Comparison of ENCODE assay signal across 13 mouse cellular contexts in genomic region chr17:45402601-45403000, GRCm38 (mm10). TPM values are rescaled to one million over a fixed set of nuclear protein-coding genes. Genes with fewer than 3 reads are reported as not detected.
DNase-seq lines count a peak whose midpoint lies in the region; ATAC-seq and TF ChIP-seq lines count a peak whose summit lies in the region.
"Had no signal": no experiment of that assay in that cellular context is flagged by ENCODE, and none has a peak within 500 bp of the region (broad histone marks: within the 10 kb centered on the region; RNA-seq: fewer than 3 reads in every experiment).

No protein-coding gene starts in this region.

- ATAC-seq in embryonic facial prominence, embryonic 13.5 days (ENCODE audit: insufficient number of reproducible peaks, insufficient read depth, low FRiP score, low TSS enrichment, low read depth), result no peak
- ATAC-seq in liver, postnatal 0 days, result no peak

- peaks cover 21% of the 10 kb centered on the region; the same call in 1 of the 2 replicates for H3K4me1 ChIP-seq in kidney, adult 2 months (ENCODE audit: control insufficient read depth, insufficient read depth, low read length)
- H3K4me1 ChIP-seq in embryonic facial prominence, embryonic 13.5 days, result peaks cover 13% of the 10 kb centered on the region
- no peaks in the 10 kb centered on the region for H3K4me1 ChIP-seq in liver, postnatal 0 days (ENCODE audit: insufficient read depth)

- no peak for TF ChIP-seq CTCF in kidney, adult 2 months (conservative IDR thresholded peaks at IDR 0.05; ENCODE audit: insufficient read depth, insufficient read length, low read depth, low read length)
- no peak for TF ChIP-seq CTCF in liver, postnatal 0 days (IDR thresholded peaks at IDR 0.05; ENCODE audit: low read depth)

- DNase-seq in kidney, adult 2 months, result peak; percentile 71
- DNase-seq in kidney, postnatal 10 days, result no peak
- DNase-seq in kidney, adult 8-10 months, result peak; percentile 23 to 48
- no peak for DNase-seq in c-Kit-positive CD71-positive TER-119-positive erythroid progenitor cells, embryonic 14.5 days (ENCODE audit: low spot score)
- no peak for DNase-seq in liver, postnatal 0 days
- DNase-seq: adrenal gland, adult 8-10 months; gastrocnemius, postnatal 14 days; heart, adult 2 months had no signal

- H3K36me3 ChIP-seq in kidney, adult 2 months (ENCODE audit: control insufficient read depth, insufficient read depth, low read length), result peaks cover 6% of the 10 kb centered on the region
- peaks cover 60% of the 10 kb centered on the region for H3K36me3 ChIP-seq in embryonic facial prominence, embryonic 13.5 days
- H3K36me3 ChIP-seq in myocyte (ENCODE audit: control insufficient read depth, insufficient read depth), result peaks cover 25% of the 10 kb centered on the region
- peaks cover 39% of the 10 kb centered on the region for H3K36me3 ChIP-seq in liver, postnatal 0 days (replicated peaks; ENCODE audit: insufficient read depth, low read length)

- H3K27ac ChIP-seq in kidney, adult 2 months (ENCODE audit: insufficient read depth, low read depth, low read length), result peak overlapping the region; percentile 94
- peak overlapping the region; percentile 73 for H3K27ac ChIP-seq in embryonic facial prominence, embryonic 13.5 days
- H3K27ac ChIP-seq in liver, postnatal 0 days (ENCODE audit: low read depth), result no peak overlapping the region
- H3K27ac ChIP-seq: forebrain, embryonic 12.5 days; heart, adult 2 months; limb, embryonic 13.5 days; liver, embryonic 15.5 days had no signal

- WGBS in kidney, adult 2 months, result 57% methylated on average over 3 of the region's 3 CpGs
- WGBS in embryonic facial prominence, embryonic 13.5 days, result 37% methylated on average over 3 of the region's 3 CpGs
- WGBS in liver, postnatal 0 days (ENCODE audit: insufficient replicate concordance), result 75% methylated on average over 3 of the region's 3 CpGs

- no peak overlapping the region for H3K9ac ChIP-seq in embryonic facial prominence, embryonic 13.5 days
- no peak overlapping the region for H3K9ac ChIP-seq in liver, postnatal 0 days (replicated peaks)
- H3K9ac ChIP-seq: forebrain, embryonic 12.5 days; limb, embryonic 13.5 days; liver, embryonic 15.5 days had no signal

- peaks cover 44% of the 10 kb centered on the region for H3K79me2 ChIP-seq in myocyte (ENCODE audit: control insufficient read depth, insufficient read depth)

- no peak for TF ChIP-seq POLR2A in kidney, adult 2 months (IDR thresholded peaks at IDR 0.05; ENCODE audit: low read depth, low read length)
- no peak for TF ChIP-seq POLR2A in myocyte (IDR thresholded peaks at IDR 0.05; ENCODE audit: insufficient read length, low read depth)

- no peaks in the 10 kb centered on the region for H3K9me3 ChIP-seq in embryonic facial prominence, embryonic 13.5 days
- H3K9me3 ChIP-seq in liver, postnatal 0 days (ENCODE audit: low read length), result no peaks in the 10 kb centered on the region
- H3K9me3 ChIP-seq: forebrain, embryonic 12.5 days; limb, embryonic 13.5 days; liver, embryonic 15.5 days had no signal

- TF ChIP-seq EP300 in liver, postnatal 0 days (IDR thresholded peaks at IDR 0.05; ENCODE audit: low read depth), result no peak

- H3K27me3 ChIP-seq in kidney, adult 2 months (replicated peaks; ENCODE audit: control insufficient read depth, insufficient read depth, low read length), result no peaks in the 10 kb centered on the region
- H3K27me3 ChIP-seq in embryonic facial prominence, embryonic 13.5 days, result no peaks in the 10 kb centered on the region
- no peaks in the 10 kb centered on the region for H3K27me3 ChIP-seq in myocyte (ENCODE audit: control insufficient read depth, insufficient read depth, insufficient read length)
- H3K27me3 ChIP-seq in liver, postnatal 0 days (ENCODE audit: insufficient read depth, low read length), result no peaks in the 10 kb centered on the region
- H3K27me3 ChIP-seq: forebrain, embryonic 12.5 days; limb, embryonic 13.5 days; liver, embryonic 15.5 days had no signal

- H3ac ChIP-seq in myocyte (ENCODE audit: control insufficient read depth, insufficient read length), result no peak overlapping the region

- no peak overlapping the region for H3K4me2 ChIP-seq in embryonic facial prominence, embryonic 13.5 days
- H3K4me2 ChIP-seq in myocyte (ENCODE audit: low read depth), result peak overlapping the region; percentile 24
- no peak overlapping the region for H3K4me2 ChIP-seq in liver, postnatal 0 days (ENCODE audit: low read depth, low read length)
- H3K4me2 ChIP-seq: forebrain, embryonic 12.5 days; limb, embryonic 13.5 days; liver, embryonic 15.5 days had no signal

- no peak overlapping the region for H3K4me3 ChIP-seq in kidney, adult 2 months (ENCODE audit: insufficient read depth, low read depth, low read length)
- no peak overlapping the region for H3K4me3 ChIP-seq in embryonic facial prominence, embryonic 13.5 days
- H3K4me3 ChIP-seq in myocyte, result no peak overlapping the region
- no peak overlapping the region for H3K4me3 ChIP-seq in liver, postnatal 0 days (ENCODE audit: low read depth, low read length)
- H3K4me3 ChIP-seq: forebrain, embryonic 12.5 days; heart, adult 2 months; limb, embryonic 13.5 days; liver, embryonic 15.5 days had no signal

TF ChIP-seq in myocyte, 11 proteins besides CTCF, POLR2A, EP300 and RAD21:
- no peak for TF ChIP-seq SRF (IDR thresholded peaks at IDR 0.05; ENCODE audit: control insufficient read depth, insufficient read length, low read depth)
- TF ChIP-seq TCF12 (IDR thresholded peaks at IDR 0.05; ENCODE audit: insufficient read depth, poor library complexity, severe bottlenecking), result no peak
- TF ChIP-seq REST (IDR thresholded peaks at IDR 0.05; ENCODE audit: insufficient read depth, insufficient read length), result no peak
- no peak for TF ChIP-seq MYOG (IDR thresholded peaks at IDR 0.05; ENCODE audit: control insufficient read depth in 1 of 3, insufficient read depth in 1 of 3, insufficient read length in 2 of 3, low read depth in 2 of 3)
- TF ChIP-seq USF1 (IDR thresholded peaks at IDR 0.05; ENCODE audit: low read depth), result no peak
- no peak for TF ChIP-seq TCF3 (IDR thresholded peaks at IDR 0.05; ENCODE audit: insufficient read length, low read depth)

RNA-seq across cellular contexts. Expression of gene Cdc5l, which starts 30.9 kb away (rescaled TPM):
- polyA plus RNA-seq in kidney, adult 2 months (2012; rRNA removed), result 8.9 and 10.9 TPM in 2 replicates
- 74.0 and 83.1 TPM in 2 replicates for polyA plus RNA-seq in embryonic facial prominence, embryonic 13.5 days (2015; fragmentation: Nextera tagmentation; extraction: Ambion mirVana)
- polyA plus RNA-seq in myocyte (2012; fragmentation: generic; extraction: Trizol), result 26.8 TPM
- 20.9 and 21.7 TPM in 2 replicates for polyA plus RNA-seq in liver, postnatal 0 days (2015; fragmentation: Nextera tagmentation; extraction: Ambion mirVana)

Comparison
In these comparisons a context has a peak if more than half of its experiments do, and no peak if none do; other contexts are left out.
1. DNase-seq: peak in kidney, adult 2 months (single experiment) and kidney, adult 8-10 months (2 of 2); none in kidney, postnatal 10 days (single experiment), c-Kit-positive CD71-positive TER-119-positive erythroid progenitor cells, embryonic 14.5 days (single experiment) and liver, postnatal 0 days (single experiment).